Mouse (Mus musculus): ENCODE measurements at regions not wholly inside any gene's neighbourhood (a gene's known extent, or its start where the extent isn't known, plus 50 kb on each side); places are given as distances from the start of the nearest gene placed in this dataset.

- TF ChIP-seq ZC3H11A (IDR thresholded peaks at IDR 0.05; ENCODE audit: borderline replicate concordance, low read depth, low read length), result no peak
- TF ChIP-seq ZNF384 (IDR thresholded peaks at IDR 0.05; ENCODE audit: low read depth, low read length), result no peak
- no peak for TF ChIP-seq HCFC1 (IDR thresholded peaks at IDR 0.05; ENCODE audit: borderline replicate concordance, insufficient read depth, low read length)
- TF ChIP-seq MAFK (IDR thresholded peaks at IDR 0.05; ENCODE audit: insufficient read depth, low read depth, low read length), result no peak
- no peak for TF ChIP-seq CHD2 (IDR thresholded peaks at IDR 0.05; ENCODE audit: low read depth, low read length)
Measured at GRCm38 (mm10) chr14:25373167-25373566, 85.8 kb upstream of the Zmiz1 start.
